Mouse (Mus musculus) midbrain, embryonic 10.5 days (tissue): Measurements from ENCODE around the gene Poglut1. TPM values are rescaled to one million over a fixed set of nuclear protein-coding genes. Genes with fewer than 3 reads are reported as not detected.
A peak's percentile ranks its signal among the peaks of the same experiment; 100 is the strongest.

ENCODE experiments used
- DNase-seq: peaks from one replicate; pipeline ENCODE4 v3.0.0-alpha.2; 2017; ENCODE audit warnings: low spot score
- H3K27ac ChIP-seq: fragments of 300-500 bp; sonication (generic); replicated peaks from 2 replicates; pipeline ENCODE4 v1.5.1; 2016; ENCODE audit warnings: mild to moderate bottlenecking
- H3K27me3 ChIP-seq: fragments of 300-500 bp; sonication (generic); 2 replicates; pipeline ENCODE4 v1.6.1; 2016; ENCODE audit warnings: low read depth, mild to moderate bottlenecking; ENCODE audit not compliant: poor library complexity, severe bottlenecking
- H3K36me3 ChIP-seq: fragments of 300-500 bp; sonication (generic); 2 replicates; pipeline ENCODE4 v1.6.1; 2016; ENCODE audit warnings: mild to moderate bottlenecking, moderate library complexity
- H3K4me1 ChIP-seq: fragments of 300-500 bp; sonication (generic); 2 replicates; pipeline ENCODE4 v1.6.1; 2016
- H3K4me3 ChIP-seq: fragments of 300-500 bp; sonication (generic); 2 replicates; pipeline ENCODE4 v1.5.1; 2016; ENCODE audit warnings: mild to moderate bottlenecking, moderate library complexity
- H3K9me3 ChIP-seq: fragments of 300-500 bp; sonication (generic); replicated peaks from 2 replicates; pipeline ENCODE4 v1.6.1; 2016; ENCODE audit warnings: mild to moderate bottlenecking
- WGBS: fragments of 180-500 bp; shearing (Covaris S2); methylation state at CpG from one replicate; pipeline ENCODE4 v1.1.7; 2016; 5-methylcytosine and 5-hydroxymethylcytosine counted together
- polyA plus RNA-seq: library from polyadenylated mRNA; unstranded; fragments of >200 nt; fragmentation: Nextera tagmentation; extraction: Ambion mirVana; gene quantifications from 2 replicates; pipeline ENCODE4 v1.2.1, GENCODE M21; 2016

The Poglut1 gene
- polyA plus RNA-seq, 1 experiment from 2014 or later, result 68.2 TPM

- no peak for DNase-seq
- H3K4me3 ChIP-seq, result no peak overlapping the region
- H3K9me3 ChIP-seq, result no peaks in the 10 kb centered on the region
- H3K4me1 ChIP-seq, result no peaks in the 10 kb centered on the region
- peaks cover 92% of the 10 kb centered on the region for H3K36me3 ChIP-seq
- H3K27ac ChIP-seq, result no peak overlapping the region
- H3K27me3 ChIP-seq, result no peaks in the 10 kb centered on the region
- 94% methylated on average over 3 of the region's 3 CpGs for WGBS
Measured at GRCm38 (mm10) chr16:38571481-38571880, 21.4 kb upstream of the Poglut1 start.

- Histone ChIP-seq H3K4me1 (peaks cover 11% of the 10 kb centered on the region), H3K9me3 (no peaks in the 10 kb centered on the region), H3K36me3 (peaks cover 89% of the 10 kb centered on the region), H3K27ac (no peak overlapping the region), H3K27me3 (no peaks in the 10 kb centered on the region), H3K4me3 (no peak overlapping the region)
- DNase-seq, result no peak
- WGBS, result 97% methylated on average over 5 of the region's 5 CpGs
Measured at GRCm38 (mm10) chr16:38568192-38568591, 18.1 kb upstream of the Poglut1 start.

GRCm38 (mm10) chr16:38563516-38563915 lies 13.5 kb upstream of the Poglut1 start:
- H3K4me3 ChIP-seq, result peak overlapping the region; percentile 92
- H3K27ac ChIP-seq, result peak overlapping the region; percentile 92; the same call in 1 of the 2 replicates
- peaks cover 11% of the 10 kb centered on the region for H3K4me1 ChIP-seq
- no peaks in the 10 kb centered on the region for H3K9me3 ChIP-seq
- peaks cover 44% of the 10 kb centered on the region for H3K36me3 ChIP-seq
- DNase-seq, result no peak
- WGBS, result 46% methylated on average over 10 of the region's 10 CpGs
- H3K27me3 ChIP-seq, result peaks cover 5% of the 10 kb centered on the region

GRCm38 (mm10) chr16:38562968-38563327 lies 12.9 kb upstream of the Poglut1 start:
- peaks cover 11% of the 10 kb centered on the region for H3K4me1 ChIP-seq
- no peaks in the 10 kb centered on the region for H3K9me3 ChIP-seq
- peak overlapping the region; percentile 92 for H3K27ac ChIP-seq
- H3K36me3 ChIP-seq, result peaks cover 39% of the 10 kb centered on the region
- H3K4me3 ChIP-seq, result peak overlapping the region; percentile 92
- WGBS, result under 1% methylated on average over 25 of the region's 25 CpGs
- H3K27me3 ChIP-seq, result peaks cover 5% of the 10 kb centered on the region
- DNase-seq, result no peak

- peak overlapping the region; percentile 92 for H3K27ac ChIP-seq
- peaks cover 11% of the 10 kb centered on the region for H3K4me1 ChIP-seq
- peak; percentile 93 for DNase-seq
- H3K9me3 ChIP-seq, result no peaks in the 10 kb centered on the region
- peaks cover 5% of the 10 kb centered on the region for H3K27me3 ChIP-seq
- peak overlapping the region; percentile 92 for H3K4me3 ChIP-seq
- 7% methylated on average over 37 of the region's 37 CpGs for WGBS
- H3K36me3 ChIP-seq, result peaks cover 33% of the 10 kb centered on the region
Measured at GRCm38 (mm10) chr16:38562131-38562967, 12.3 kb upstream of the Poglut1 start.

DNA sequence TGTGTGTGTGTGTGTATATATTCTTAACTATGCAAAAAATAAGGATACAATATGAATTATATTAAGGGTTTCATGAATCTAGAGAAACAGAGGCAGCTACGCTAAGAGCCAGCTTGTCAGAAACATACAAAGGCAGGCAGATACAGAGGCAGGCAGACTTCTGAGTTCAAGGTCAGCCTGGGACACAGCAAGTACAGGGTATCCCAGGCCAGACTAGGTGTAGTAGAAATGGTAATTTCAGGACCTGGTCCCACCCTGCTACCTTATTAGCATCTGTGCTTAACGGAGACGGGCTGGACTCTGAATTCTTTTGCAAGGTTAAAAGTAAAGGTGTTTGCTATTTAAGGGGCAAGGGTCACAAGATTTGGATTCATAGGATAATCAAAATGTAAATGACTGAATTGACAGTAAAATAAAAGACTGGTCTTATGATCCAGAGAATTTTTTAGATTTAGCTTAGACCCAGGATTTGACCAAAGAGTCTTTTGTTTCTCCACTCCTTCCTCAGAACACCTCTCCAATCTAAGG lies 8.2 kb upstream of the Poglut1 start, which contains the start of gene Tmem39a:
Tmem39a (plus strand) TSS at position 478 of the 528 bp plus-strand sequence.
- 87% methylated on average over 3 of the region's 3 CpGs for WGBS
- no peak within 1 kb of the TSS for H3K27ac ChIP-seq
- H3K4me3 ChIP-seq, result no peak within 1 kb of the TSS
- no peaks in the 10 kb centered on the region for H3K9me3 ChIP-seq
- H3K4me1 ChIP-seq, result peaks cover 2% of the 10 kb centered on the region
- H3K27me3 ChIP-seq, result peaks cover 24% of the 10 kb centered on the region
- DNase-seq, result no peak
- no peaks in the 10 kb centered on the region for H3K36me3 ChIP-seq

DNA sequence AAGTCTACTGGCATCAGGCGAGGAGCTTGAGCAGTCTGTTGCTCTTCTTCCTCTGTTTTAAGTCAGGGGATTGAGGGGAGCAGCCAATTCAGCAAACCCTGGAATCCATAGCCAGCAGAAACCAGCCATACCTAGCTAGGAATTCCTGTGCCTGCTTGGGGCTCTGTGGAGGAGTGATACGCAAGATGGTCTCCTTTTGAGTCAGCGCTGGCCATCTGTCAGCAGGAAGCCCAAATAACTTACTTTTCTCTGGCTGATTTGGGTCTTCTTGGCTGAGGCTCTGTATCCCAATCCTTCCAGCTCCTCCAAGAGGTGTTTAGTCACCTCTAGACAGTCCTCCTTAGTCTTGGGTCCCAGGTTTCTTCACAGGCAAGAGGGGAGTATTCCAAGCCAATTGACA lies 5.9 kb upstream of the Poglut1 start:
- peaks cover 46% of the 10 kb centered on the region for H3K27me3 ChIP-seq
- WGBS, result 80% methylated on average over 3 of the region's 3 CpGs
- H3K4me3 ChIP-seq, result no peak overlapping the region
- no peak for DNase-seq
- no peak overlapping the region for H3K27ac ChIP-seq
- H3K9me3 ChIP-seq, result no peaks in the 10 kb centered on the region
- H3K36me3 ChIP-seq, result no peaks in the 10 kb centered on the region
- no peaks in the 10 kb centered on the region for H3K4me1 ChIP-seq

DNA sequence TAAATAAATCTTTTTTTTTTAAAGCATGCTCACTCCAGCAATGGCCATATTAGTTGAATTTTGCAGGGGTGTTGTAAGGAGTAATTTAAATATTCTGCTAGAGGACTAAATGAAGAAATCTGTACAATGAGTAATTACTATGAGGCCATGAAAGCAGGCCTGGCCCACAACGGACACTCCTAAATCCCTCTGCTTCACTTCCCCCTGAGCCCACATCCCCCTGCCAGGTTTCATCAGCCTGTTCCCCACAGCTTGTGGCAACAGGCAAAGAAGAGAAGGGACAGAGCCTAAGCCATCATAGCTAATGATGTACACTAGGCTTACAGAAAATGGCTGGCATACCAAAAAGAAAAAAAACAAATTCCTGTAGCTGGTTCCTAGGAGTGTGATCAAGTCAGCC lies 2.1 kb downstream of the Poglut1 start:
- Histone ChIP-seq H3K27me3 (peaks cover 19% of the 10 kb centered on the region), H3K4me1 (peaks cover 23% of the 10 kb centered on the region), H3K27ac (no peak overlapping the region), H3K4me3 (peak overlapping the region; percentile 93; the same call in 1 of the 2 replicates), H3K9me3 (no peaks in the 10 kb centered on the region), H3K36me3 (peaks cover 55% of the 10 kb centered on the region)
- WGBS, result 88% methylated on average over 1 of the region's 1 CpGs
- no peak for DNase-seq

DNA sequence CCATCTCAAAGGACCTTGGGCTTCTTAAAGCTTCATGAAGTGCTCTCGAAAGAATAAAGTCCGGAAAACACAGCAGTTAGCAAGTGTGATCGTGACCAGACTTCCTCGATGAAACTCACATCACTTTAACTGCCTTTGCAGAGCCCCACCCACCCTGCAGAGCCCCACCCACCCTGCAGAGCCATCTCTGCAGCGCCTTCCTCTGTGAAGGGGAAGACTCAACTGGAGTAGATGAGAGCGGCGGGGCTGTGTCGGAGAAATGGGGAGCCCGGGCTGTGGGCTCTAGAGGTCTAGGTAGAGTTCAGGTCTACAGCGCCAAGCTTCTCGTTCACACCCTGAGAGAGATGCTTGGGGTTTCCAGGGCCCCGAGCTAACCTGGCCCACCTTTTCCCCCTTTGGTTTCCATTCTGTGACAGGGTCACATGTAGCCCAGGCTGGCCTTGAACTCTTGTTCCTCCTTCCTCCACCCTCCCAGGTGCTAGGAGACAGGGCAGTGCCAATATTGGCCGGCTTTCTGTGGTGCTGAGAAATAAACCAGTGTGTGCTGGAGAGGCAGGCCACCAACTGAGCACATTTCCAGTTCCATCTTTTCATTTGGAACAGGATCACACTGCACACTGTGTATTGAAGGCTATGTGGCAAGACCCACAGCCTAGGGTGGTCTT lies 11.2 kb downstream of the Poglut1 start:
- no peak for DNase-seq
- Histone ChIP-seq H3K27me3 (no peaks in the 10 kb centered on the region), H3K36me3 (peaks cover 99% of the 10 kb centered on the region), H3K9me3 (no peaks in the 10 kb centered on the region), H3K4me3 (no peak overlapping the region), H3K27ac (no peak overlapping the region), H3K4me1 (no peaks in the 10 kb centered on the region)
- WGBS, result 95% methylated on average over 13 of the region's 13 CpGs

DNA sequence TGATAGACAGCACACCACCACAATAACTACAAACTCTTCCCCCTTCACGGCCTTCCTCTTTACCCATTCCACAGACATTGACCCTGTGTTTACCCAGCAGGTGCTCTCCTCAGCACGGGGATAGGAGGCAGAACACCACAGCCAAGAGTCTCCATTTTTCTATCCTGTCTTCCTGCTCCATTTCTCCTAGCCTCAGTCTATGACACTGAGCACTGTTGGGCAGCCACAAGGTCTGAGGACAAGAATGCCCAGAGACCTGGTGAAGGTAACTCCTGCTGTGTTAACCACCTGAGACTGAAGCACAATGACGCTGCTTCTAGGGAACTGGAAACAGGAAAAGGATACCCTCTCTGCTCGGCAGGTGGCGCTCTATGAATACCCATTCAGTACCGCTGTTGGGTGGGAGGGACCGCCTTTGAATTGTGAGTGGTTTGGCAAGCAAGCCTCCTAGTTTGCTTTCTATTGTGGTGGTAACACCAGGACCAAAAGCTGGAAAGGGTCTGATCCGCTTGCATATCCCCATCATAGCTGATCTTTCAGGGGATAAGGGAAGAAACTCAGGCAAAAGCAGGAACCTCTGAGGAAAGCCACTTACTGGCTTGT lies 13.4 kb downstream of the Poglut1 start:
- H3K36me3 ChIP-seq, result peaks cover 99% of the 10 kb centered on the region
- H3K9me3 ChIP-seq, result no peaks in the 10 kb centered on the region
- H3K27me3 ChIP-seq, result no peaks in the 10 kb centered on the region
- no peak overlapping the region for H3K27ac ChIP-seq
- 58% methylated on average over 8 of the region's 8 CpGs for WGBS
- peak; percentile 55 for DNase-seq
- no peaks in the 10 kb centered on the region for H3K4me1 ChIP-seq
- no peak overlapping the region for H3K4me3 ChIP-seq

DNA sequence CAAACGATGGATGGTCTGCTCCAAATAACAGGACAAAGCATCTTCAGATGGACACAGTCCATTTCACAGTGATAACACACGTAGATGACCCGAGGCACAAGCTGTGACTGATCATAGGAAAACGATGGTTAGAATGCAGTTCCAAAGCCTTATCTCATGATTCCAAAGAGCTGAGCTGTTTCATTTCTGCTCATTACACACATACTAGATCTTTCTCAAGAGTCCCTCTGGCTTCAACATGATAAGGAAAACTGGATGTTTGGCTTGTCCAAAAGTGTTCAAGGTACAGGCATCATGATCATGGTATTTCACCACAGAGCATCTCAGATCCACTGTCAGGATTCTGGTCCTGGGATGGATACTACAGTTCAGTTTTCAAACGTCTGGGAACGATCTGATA lies 23.8 kb downstream of the Poglut1 start:
- WGBS, result 92% methylated on average over 6 of the region's 6 CpGs
- H3K4me3 ChIP-seq, result no peak overlapping the region
- peaks cover 71% of the 10 kb centered on the region for H3K36me3 ChIP-seq
- no peaks in the 10 kb centered on the region for H3K27me3 ChIP-seq
- no peak for DNase-seq
- H3K27ac ChIP-seq, result no peak overlapping the region
- no peaks in the 10 kb centered on the region for H3K9me3 ChIP-seq
- H3K4me1 ChIP-seq, result peaks cover 13% of the 10 kb centered on the region

- Histone ChIP-seq H3K27me3 (no peaks in the 10 kb centered on the region), H3K27ac (peak within 1 kb of the TSS; percentile 91), H3K36me3 (peaks cover 51% of the 10 kb centered on the region), H3K4me1 (peaks cover 19% of the 10 kb centered on the region), H3K9me3 (no peaks in the 10 kb centered on the region), H3K4me3 (peak within 1 kb of the TSS; percentile 74)
- peak; percentile 96 for DNase-seq
- WGBS, result under 1% methylated on average over 73 of the region's 73 CpGs
Measured at GRCm38 (mm10) chr16:38522129-38523084, 27.7 kb downstream of the Poglut1 start, which contains the start of gene Timmdc1. Gene Timmdc1 (minus strand): TSS chr16:38522663.
